Mouse (Mus musculus) c-Kit-positive CD71-positive TER-119-positive erythroid progenitor cells, embryonic 14.5 days (primary cell): ENCODE results near the gene Dcun1d4.
"Not testable (repeated sequence)": the region's sequence is repeated elsewhere in the genome, so short reads cannot be mapped to it uniquely, and the experiment has no call there.

Experiments
- DNase-seq: peaks from one replicate; pipeline ENCODE4 v3.0.0-alpha.2; 2013; ENCODE audit warnings: low spot score

The Dcun1d4 gene

DNA sequence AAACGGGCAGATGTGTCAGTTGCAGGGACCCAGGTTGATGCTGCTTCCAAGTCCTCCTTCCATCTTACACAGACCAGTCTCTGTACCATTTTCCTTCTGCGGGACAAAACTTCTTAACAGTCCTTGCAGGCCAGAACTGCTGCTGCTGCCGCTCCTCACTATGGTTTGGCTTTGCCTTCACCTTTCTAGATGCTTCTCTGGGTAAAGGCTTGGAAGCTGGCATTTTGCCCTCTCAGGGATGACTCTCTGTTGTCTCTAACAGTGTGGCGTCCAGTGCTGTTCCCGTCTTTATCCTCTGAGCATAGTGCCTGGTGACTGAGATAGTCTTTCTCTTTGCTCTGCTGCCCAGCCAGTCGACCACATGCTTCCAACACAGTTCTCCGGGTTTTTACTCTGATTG lies 66.5 kb downstream of the Dcun1d4 start:
- DNase-seq: no peak

DNA sequence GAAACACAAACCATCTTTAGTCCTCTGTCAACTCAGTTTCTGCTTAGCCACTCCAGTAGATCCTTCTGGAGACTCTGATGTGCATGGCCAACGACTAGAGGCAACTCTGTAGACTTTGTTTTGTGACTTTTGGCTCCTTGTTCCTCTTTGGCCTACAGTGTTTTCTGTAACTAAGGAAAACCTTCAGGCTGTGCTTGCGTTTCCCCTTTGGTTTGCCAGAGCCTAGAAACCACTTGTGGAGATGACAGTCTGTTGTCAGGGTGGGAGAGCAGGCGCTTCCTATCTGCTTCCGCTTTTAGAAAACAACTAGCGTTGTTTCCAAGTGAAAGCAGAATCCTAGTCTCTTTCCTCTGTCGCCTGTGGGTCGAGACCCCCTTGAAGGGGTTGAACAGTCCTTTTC lies 67.4 kb downstream of the Dcun1d4 start:
- no peak for DNase-seq

- DNase-seq: no peak
Measured at GRCm38 (mm10) chr5:73548838-73549237, 68.0 kb downstream of the Dcun1d4 start.

DNA sequence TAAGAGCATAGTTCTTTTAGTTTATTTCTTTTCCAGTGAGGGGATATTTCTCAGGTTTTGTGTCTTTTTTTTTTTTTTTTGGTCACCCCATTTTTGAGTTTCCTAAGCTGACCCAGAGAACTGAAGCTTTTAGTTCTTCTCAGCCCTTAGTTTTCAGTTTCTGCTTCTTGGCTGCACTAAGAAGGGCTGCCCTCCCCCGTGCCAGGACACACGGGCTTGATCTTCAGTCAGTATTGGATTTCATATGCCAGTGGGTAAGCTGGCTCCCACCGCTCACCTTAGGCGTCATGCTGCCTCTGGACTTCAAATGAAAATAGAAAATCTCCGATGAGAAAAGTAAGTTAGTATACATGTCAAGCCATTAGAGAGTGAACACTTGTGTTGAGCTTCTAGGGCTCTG lies 71.0 kb downstream of the Dcun1d4 start:
- DNase-seq: no peak

DNA sequence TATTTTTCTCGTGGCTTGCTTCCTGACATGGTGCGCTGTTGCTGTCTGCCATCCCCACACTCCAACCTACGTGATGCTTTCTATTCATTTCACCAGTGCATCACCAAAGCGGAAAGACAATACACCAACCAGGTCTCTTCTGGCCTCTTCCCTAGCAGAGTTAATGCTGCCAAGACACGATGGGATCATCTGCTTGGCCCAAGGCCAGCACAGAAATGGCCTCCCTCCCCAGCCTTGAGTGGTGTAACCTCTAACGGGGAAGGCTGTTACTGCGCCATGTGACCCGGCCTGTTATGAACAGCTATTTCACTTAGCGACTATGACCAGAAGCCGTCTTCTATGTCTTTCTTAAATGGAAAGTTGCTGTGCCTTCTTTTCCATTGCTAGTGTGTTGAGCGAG lies 73.1 kb downstream of the Dcun1d4 start:
- DNase-seq: no peak

DNA sequence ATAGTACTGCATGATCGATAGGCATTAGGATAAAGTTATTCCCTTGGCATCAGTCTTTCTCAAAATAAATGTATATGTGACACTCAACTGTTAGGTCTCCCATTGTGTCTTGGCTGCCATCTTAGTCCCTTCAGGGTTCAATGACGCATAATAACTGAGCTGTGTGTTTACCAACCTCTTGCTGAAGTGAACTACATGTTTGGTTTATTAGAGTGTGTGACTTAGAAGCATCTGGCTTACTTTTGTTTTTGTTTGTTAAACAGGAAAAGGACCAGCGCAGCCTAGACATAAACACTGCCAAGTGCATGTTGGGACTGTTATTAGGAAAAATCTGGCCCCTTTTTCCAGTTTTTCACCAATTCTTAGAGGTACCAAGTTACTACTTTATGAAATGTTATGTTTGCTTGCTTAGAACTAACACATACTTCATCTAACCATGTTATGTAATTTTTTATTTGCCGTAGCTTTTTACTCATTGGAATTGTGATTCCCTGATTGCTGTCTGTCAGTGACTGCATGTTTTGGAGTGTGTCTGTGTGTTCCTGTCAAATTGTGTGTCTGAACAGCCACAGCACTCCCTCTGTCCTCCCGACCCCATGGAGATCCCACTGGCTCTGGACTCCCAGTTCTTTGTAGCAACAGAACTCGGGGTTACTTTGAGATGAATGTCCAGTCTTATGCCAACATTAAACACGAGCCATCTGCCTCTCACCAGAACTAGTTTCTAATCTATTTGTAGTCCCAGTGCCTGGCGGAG lies 74.5 kb downstream of the Dcun1d4 start:
- DNase-seq: no peak

GRCm38 (mm10) chr5:73556733-73557425 lies 76.1 kb downstream of the Dcun1d4 start:
- no peak for DNase-seq

- no peak for DNase-seq
Measured at GRCm38 (mm10) chr5:73558756-73559155, 78.0 kb downstream of the Dcun1d4 start.

DNA sequence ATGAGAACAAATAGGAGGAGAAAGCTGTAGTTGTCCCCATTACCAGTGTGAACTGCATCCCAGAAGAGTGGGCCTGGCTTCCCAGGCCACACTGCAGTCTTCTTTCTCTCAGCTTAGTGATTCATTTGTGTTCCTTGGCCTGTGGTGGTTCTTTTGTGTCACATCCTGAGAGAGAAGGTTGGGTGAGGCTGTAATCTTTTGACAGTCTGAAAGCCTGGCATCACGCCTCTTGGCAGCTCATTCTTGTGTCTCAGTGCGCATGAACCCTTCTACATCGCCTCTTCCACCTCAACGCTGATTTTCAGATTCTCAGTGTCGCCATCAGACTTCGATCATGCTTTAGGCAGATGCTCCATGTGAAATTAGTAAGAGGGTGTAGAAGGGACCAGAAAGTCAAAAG lies 83.2 kb downstream of the Dcun1d4 start:
- no peak for DNase-seq

DNA sequence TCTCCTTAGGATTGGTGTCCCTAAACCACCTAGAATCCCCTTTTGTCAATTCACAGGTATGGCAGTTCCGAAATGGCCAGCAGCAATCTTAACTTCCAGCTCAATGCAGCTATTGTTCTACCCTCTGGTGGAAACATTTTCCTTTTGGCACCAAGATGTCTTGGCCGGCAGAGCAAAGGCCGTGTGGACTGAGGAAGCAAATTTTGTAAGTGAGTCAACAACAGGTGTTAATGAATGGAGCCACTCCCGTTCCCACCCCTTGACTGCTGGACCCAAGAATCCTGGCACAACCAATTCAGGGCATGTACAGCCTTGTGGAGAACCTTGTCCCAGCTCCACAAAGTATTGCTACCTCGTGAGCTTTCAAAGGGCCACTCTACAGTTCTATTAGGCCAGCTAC lies 85.3 kb downstream of the Dcun1d4 start:
- no peak for DNase-seq

DNA sequence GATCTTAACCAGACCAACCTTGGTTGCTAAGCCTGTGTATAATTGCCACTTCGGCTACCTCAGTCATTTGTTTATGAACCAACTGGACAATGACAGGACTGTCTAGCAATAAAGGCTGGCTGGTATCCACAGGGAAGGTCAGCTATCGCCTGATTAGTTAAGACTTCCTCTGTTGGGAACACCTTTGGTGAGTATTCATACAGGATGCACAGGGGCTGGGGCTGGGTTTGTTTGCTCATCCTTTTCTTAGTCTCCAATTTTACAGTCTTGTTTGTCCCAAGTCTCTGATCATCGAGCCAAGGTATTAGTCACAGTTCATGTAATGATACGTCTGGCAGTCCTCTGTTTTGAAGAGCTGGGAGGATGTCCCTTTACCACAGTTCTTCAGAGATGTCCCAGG lies 86.1 kb downstream of the Dcun1d4 start:
- DNase-seq: no peak

DNA sequence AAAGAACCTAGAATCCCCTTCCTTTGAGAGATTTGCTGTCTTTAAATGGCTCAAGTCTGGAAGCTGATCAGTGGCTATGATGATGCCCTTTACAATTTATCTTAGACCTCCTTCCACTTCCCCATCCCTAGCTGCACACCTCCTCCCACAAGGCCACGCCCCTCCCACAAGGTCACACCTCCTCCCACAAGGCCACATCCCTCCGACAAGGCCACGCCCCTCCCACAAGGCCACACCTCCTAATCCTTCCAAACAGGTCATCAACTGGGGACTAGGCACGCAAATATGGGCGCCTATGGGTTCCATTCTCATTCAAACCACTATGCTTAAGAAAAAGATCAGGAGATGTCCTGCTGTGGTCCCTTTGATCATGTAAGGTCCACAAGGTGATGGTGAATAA lies 88.4 kb downstream of the Dcun1d4 start:
- DNase-seq: no peak

DNA sequence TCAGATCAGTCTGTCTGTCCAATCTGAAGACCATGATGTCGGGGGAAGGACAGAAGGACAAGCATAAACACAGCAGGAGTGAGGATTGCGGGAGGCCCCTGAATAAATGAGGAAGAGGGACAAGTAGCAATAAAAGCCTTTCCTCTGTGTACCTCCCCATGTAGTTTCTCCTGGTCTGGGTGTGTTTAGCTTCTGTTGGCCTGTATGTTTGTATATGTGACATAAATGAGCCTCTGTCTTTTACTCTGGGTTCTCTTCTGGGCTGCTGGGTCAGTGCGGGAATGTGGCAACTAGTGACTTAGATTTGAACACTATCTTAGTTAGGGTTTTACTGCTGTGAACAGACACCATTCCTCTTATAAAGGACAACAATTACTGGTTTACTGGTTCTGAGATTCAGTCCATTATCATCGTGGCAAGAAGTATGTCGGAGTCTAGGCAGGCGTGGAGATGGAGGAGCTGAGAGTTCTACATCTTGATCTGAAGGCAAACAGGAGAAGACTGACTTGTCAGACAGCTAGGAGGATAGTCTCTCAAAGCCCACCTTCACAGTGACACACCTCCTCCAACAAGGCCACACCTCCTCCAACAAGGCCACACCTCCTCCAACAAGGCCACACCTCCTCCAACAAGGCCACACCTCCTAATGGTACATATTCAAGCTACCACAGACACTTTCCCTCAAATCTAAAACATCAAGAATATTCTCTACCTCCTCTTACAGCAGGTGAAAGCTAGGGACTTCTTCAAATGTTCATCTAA lies 90.8 kb downstream of the Dcun1d4 start:
- no peak for DNase-seq

- no peak for DNase-seq
Measured at GRCm38 (mm10) chr5:73572846-73573245, 92.0 kb downstream of the Dcun1d4 start.

DNA sequence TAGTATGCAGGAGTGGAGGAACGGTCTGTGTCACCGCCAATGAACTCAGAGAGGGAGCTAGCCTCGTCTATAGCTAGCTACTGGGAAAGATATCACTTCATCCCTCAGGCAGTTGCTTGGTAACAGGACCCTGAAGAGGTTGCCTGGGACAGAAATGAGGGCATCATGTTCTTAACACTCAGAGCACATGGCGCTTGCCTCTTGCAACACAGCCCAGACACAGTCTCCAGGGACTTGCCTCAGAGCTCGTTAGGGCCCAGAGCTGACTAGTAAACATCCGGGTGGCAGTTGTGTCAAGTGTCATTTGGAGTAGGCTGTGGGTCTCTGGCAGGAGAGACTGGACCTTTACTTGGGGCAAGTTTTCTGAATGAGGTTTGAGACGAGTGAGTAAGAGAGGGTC lies 93.0 kb downstream of the Dcun1d4 start:
- DNase-seq: no peak

GRCm38 (mm10) chr5:73574616-73575015 lies 93.8 kb downstream of the Dcun1d4 start:
- DNase-seq: no peak

DNA sequence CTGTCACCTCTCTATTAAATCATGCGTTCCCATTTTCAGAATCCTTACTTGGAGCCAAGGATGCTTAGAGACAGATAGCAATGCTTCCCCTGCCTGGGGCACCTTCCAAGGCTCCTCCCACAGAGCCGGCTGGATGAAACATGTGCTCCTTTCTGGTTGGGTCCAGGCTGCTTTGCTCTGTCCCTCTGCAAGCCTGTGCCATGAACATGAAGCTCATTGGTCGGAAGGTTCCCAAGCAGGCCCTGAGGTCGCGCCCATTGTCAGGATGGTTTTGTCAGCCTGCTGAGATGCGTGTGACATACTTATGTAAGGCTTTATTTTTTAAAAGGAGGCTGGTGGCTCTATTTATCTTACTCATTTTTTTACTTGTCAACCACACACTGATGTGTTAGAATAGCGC lies 95.9 kb downstream of the Dcun1d4 start:
- DNase-seq: no peak

GRCm38 (mm10) chr5:73578131-73578530 lies 97.3 kb downstream of the Dcun1d4 start:
- DNase-seq: no peak

- not testable (repeated sequence) for DNase-seq
Measured at GRCm38 (mm10) chr5:73584011-73584410, 103.2 kb downstream of the Dcun1d4 start.

DNA sequence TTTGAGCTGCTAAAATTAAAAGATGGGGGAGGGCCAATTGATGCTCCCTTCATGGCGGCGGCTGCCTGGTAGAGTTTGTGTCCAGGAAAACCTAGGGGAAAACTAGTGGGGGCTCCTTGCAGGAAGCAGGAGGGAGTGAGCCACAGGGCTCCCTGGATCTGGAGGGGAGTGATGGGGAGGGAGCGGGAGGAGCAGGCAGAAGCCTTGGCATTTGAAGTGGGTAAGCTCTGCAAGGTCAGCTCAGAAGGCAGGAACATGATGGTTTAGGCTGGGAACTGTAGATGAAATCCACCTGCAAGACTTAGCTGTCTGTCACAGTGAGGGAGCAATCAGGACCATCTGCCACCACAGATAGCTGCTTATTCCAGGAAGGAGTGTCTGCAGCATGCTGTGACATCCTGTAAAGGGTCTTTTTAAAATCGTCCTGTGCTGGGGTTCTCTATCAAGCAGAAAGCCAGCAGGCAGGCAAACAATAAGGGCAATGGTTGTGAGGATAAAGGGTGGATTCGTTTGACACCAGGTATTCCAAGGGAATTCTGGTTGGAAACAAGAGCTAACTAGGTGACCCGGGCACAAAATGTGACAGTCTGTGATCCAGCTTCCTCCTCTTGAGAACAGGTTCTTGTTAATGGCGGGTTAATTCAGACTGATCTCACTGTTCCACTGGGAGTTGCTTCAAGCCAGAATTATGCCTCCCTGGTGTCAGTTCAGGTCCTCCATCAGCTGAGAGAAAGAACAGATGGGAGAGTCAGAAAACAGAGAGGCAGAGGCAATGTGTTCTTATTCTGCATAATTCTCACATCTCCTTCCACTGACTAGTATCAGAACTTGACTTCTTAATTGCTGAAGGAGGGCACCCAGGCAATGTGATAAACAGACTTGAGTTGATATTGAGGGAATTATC lies 104.7 kb downstream of the Dcun1d4 start:
- DNase-seq: no peak

DNA sequence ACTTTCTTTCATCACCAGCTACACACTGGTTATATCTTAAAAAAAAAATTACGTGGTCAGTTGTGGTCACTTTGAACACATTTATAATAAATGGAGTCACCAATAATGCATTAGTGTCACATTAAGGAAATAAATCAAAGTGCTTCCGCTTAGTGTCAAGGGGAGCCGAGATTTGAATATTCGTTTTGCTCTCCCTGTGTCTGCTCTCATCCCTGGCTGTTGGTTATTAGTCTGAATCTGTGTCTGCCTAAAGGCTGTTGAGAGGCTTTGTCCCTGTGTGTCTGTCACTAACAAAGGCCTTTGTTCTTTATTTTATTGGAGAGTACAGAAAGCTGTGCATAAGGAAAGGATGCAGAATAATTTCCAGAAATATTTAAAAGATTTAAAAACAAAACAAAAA lies 105.8 kb downstream of the Dcun1d4 start:
- no peak for DNase-seq

DNA sequence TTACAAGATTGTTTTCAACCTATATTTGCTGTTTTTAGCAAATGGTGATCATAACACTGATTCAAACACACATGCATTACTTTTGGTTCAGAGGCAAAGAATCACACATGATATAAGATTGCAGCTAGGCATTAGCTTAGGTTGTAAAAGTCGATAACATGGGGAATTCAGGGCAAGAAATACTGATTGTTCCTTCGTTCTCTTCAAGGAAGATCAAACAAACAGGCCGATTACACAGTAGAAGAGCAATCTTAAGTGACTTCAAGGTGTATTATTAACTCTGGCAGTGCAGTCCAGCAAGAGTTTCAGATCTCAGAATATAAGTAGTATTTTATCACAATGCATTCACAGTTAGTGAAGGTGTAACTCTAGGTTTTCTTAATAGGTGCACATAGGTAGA lies 106.3 kb downstream of the Dcun1d4 start:
- no peak for DNase-seq
